Mouse (Mus musculus): ENCODE measurements at regions not wholly inside any gene's neighbourhood (a gene's known extent, or its start where the extent isn't known, plus 50 kb on each side); places are given as distances from the start of the nearest gene placed in this dataset.

GRCm38 (mm10) chr3:144019293-144019692 lies 185.7 kb downstream of the Lmo4 start:
- no peak for ATAC-seq (ENCODE audit: extremely low read depth, insufficient number of reproducible peaks, low FRiP score, poor library complexity, severe bottlenecking)

- ATAC-seq (ENCODE audit: extremely low read depth, insufficient number of reproducible peaks, low FRiP score, poor library complexity, severe bottlenecking) = no peak
These were observed 186.5 kb downstream of the Lmo4 start for GRCm38 (mm10) chr3:144018559-144018958.

GRCm38 (mm10) chr3:144015236-144015635 lies 189.8 kb downstream of the Lmo4 start:
- peak; percentile 86 for ATAC-seq (ENCODE audit: extremely low read depth, insufficient number of reproducible peaks, low FRiP score, poor library complexity, severe bottlenecking)

- no peak for ATAC-seq (ENCODE audit: extremely low read depth, insufficient number of reproducible peaks, low FRiP score, poor library complexity, severe bottlenecking)
These were observed 191.4 kb downstream of the Lmo4 start for GRCm38 (mm10) chr3:144013481-144014125.

- no peak for ATAC-seq (ENCODE audit: extremely low read depth, insufficient number of reproducible peaks, low FRiP score, poor library complexity, severe bottlenecking)
These were observed 192.2 kb downstream of the Lmo4 start for GRCm38 (mm10) chr3:144012820-144013219.

GRCm38 (mm10) chr3:144012173-144012572 lies 192.8 kb downstream of the Lmo4 start:
- no peak for ATAC-seq (ENCODE audit: extremely low read depth, insufficient number of reproducible peaks, low FRiP score, poor library complexity, severe bottlenecking)

GRCm38 (mm10) chr3:144011456-144012025 lies 193.5 kb downstream of the Lmo4 start:
- ATAC-seq (ENCODE audit: extremely low read depth, insufficient number of reproducible peaks, low FRiP score, poor library complexity, severe bottlenecking) = no peak

GRCm38 (mm10) chr3:144010558-144010957 lies 194.5 kb downstream of the Lmo4 start:
- no peak for ATAC-seq (ENCODE audit: extremely low read depth, insufficient number of reproducible peaks, low FRiP score, poor library complexity, severe bottlenecking)

- ATAC-seq (ENCODE audit: extremely low read depth, insufficient number of reproducible peaks, low FRiP score, poor library complexity, severe bottlenecking) = no peak
These were observed 197.9 kb downstream of the Lmo4 start for GRCm38 (mm10) chr3:144007111-144007619.

- ATAC-seq (ENCODE audit: extremely low read depth, insufficient number of reproducible peaks, low FRiP score, poor library complexity, severe bottlenecking) = no peak
These were observed 207.1 kb downstream of the Lmo4 start for GRCm38 (mm10) chr3:143997909-143998308.

- ATAC-seq (ENCODE audit: extremely low read depth, insufficient number of reproducible peaks, low FRiP score, poor library complexity, severe bottlenecking) = no peak
These were observed 210.0 kb downstream of the Lmo4 start for GRCm38 (mm10) chr3:143995045-143995444.

GRCm38 (mm10) chr3:143988991-143989390 lies 216.0 kb downstream of the Lmo4 start:
- no peak for ATAC-seq (ENCODE audit: extremely low read depth, insufficient number of reproducible peaks, low FRiP score, poor library complexity, severe bottlenecking)

GRCm38 (mm10) chr3:143988037-143988436 lies 217.0 kb downstream of the Lmo4 start:
- ATAC-seq (ENCODE audit: extremely low read depth, insufficient number of reproducible peaks, low FRiP score, poor library complexity, severe bottlenecking) = no peak

GRCm38 (mm10) chr3:143986798-143987197 lies 218.2 kb downstream of the Lmo4 start:
- ATAC-seq (ENCODE audit: extremely low read depth, insufficient number of reproducible peaks, low FRiP score, poor library complexity, severe bottlenecking) = no peak

GRCm38 (mm10) chr3:143986200-143986506 lies 218.9 kb downstream of the Lmo4 start:
- ATAC-seq (ENCODE audit: extremely low read depth, insufficient number of reproducible peaks, low FRiP score, poor library complexity, severe bottlenecking) = no peak

GRCm38 (mm10) chr3:143985349-143986199 lies 219.4 kb downstream of the Lmo4 start:
- no peak for ATAC-seq (ENCODE audit: extremely low read depth, insufficient number of reproducible peaks, low FRiP score, poor library complexity, severe bottlenecking)

GRCm38 (mm10) chr3:143978703-143979102 lies 226.3 kb downstream of the Lmo4 start:
- no peak for ATAC-seq (ENCODE audit: extremely low read depth, insufficient number of reproducible peaks, low FRiP score, poor library complexity, severe bottlenecking)

GRCm38 (mm10) chr3:143977886-143978447 lies 227.1 kb downstream of the Lmo4 start:
- no peak for ATAC-seq (ENCODE audit: extremely low read depth, insufficient number of reproducible peaks, low FRiP score, poor library complexity, severe bottlenecking)

- ATAC-seq (ENCODE audit: extremely low read depth, insufficient number of reproducible peaks, low FRiP score, poor library complexity, severe bottlenecking) = no peak
These were observed 231.4 kb downstream of the Lmo4 start for GRCm38 (mm10) chr3:143973582-143973981.

- ATAC-seq (ENCODE audit: extremely low read depth, insufficient number of reproducible peaks, low FRiP score, poor library complexity, severe bottlenecking) = no peak
These were observed 232.7 kb downstream of the Lmo4 start for GRCm38 (mm10) chr3:143972351-143972750.
